Mouse (Mus musculus): ENCODE measurements around the gene Stab2.

- TF ChIP-seq CTCF (conservative IDR thresholded peaks at IDR 0.05; ENCODE audit: low read length) (no peak), POU5F1 (IDR thresholded peaks at IDR 0.05; ENCODE audit: borderline replicate concordance, low read length) (no peak)
Measured at GRCm38 (mm10) chr10:87049179-87049578, 41.4 kb upstream of the Stab2 start.
